Mouse (Mus musculus) forebrain, embryonic 14.5 days (tissue): ENCODE data around the gene Mamstr. TPM values are rescaled to one million over a fixed set of nuclear protein-coding genes. Genes with fewer than 3 reads are reported as not detected.
A peak's percentile ranks its signal among the peaks of the same experiment; 100 is the strongest.

Experiments used
- ATAC-seq: fragments of 200-750 bp; cut with Nextera tagmentation; 2 replicates; pipeline ENCODE4 v1.8.0; 2017; ENCODE audit warnings: mild to moderate bottlenecking, moderate library complexity
- DNase-seq: peaks from one replicate; pipeline ENCODE4 v3.0.0-alpha.2; 2015; ENCODE audit warnings: low spot score
- H3K27ac ChIP-seq: fragments of 300-500 bp; sonication (generic); 2 replicates; pipeline ENCODE4 v1.5.1; 2014; ENCODE audit warnings: low read depth, mild to moderate bottlenecking, control low read depth, low read length, moderate library complexity
- H3K27me3 ChIP-seq: fragments of 300-500 bp; sonication (generic); replicated peaks from 2 replicates; pipeline ENCODE4 v1.6.1; 2014; ENCODE audit warnings: low read length, control low read depth, mixed read lengths; ENCODE audit not compliant: control insufficient read depth, insufficient read depth
- H3K36me3 ChIP-seq: fragments of 300-500 bp; sonication (generic); 2 replicates; pipeline ENCODE4 v1.6.1; 2014; ENCODE audit warnings: low read length, control low read depth; ENCODE audit not compliant: control insufficient read depth, insufficient read depth
- H3K4me1 ChIP-seq: fragments of 300-500 bp; sonication (generic); 2 replicates; pipeline ENCODE4 v1.6.1; 2014; ENCODE audit warnings: antibody characterized with exemption, low read length, control low read depth; ENCODE audit not compliant: control insufficient read depth, insufficient read depth
- H3K4me2 ChIP-seq: fragments of 300-500 bp; sonication (generic); 2 replicates; pipeline ENCODE4 v1.6.1; 2014; ENCODE audit warnings: mild to moderate bottlenecking, control low read depth, low read length
- H3K4me3 ChIP-seq: fragments of 300-500 bp; sonication (generic); 2 replicates; pipeline ENCODE4 v1.5.1; 2014; ENCODE audit warnings: low read depth, low read length, control low read depth
- H3K9ac ChIP-seq: fragments of 300-500 bp; sonication (generic); 2 replicates; pipeline ENCODE4 v1.6.1; 2014; ENCODE audit warnings: mild to moderate bottlenecking, low read length, control low read depth, moderate library complexity
- H3K9me3 ChIP-seq: fragments of 300-500 bp; sonication (generic); replicated peaks from 2 replicates; pipeline ENCODE4 v1.6.1; 2016; ENCODE audit warnings: low read length, control low read depth, mixed read lengths; ENCODE audit not compliant: control insufficient read depth
- WGBS: fragments of 180-500 bp; shearing (Covaris S2); extraction: QIAGEN DNeasy Blood & Tissue Kit; methylation state at CpG from one replicate; pipeline ENCODE4 v1.1.7; 2014; 5-methylcytosine and 5-hydroxymethylcytosine counted together
- polyA plus RNA-seq: library from polyadenylated mRNA; unstranded; fragments of >200 nt; fragmentation: Nextera tagmentation; extraction: Ambion mirVana; gene quantifications from 2 replicates; pipeline ENCODE4 v1.2.1, GENCODE M21; 2014

Gene Mamstr
- polyA plus RNA-seq, 1 experiment from 2014 or later: 1.3 TPM

- H3K4me2 ChIP-seq: no peak overlapping the region
- no peaks in the 10 kb centered on the region; the same call in 1 of the 2 replicates for H3K36me3 ChIP-seq
- DNase-seq: no peak
- no peak overlapping the region for H3K27ac ChIP-seq
- WGBS: 89% methylated on average over 11 of the region's 11 CpGs
- no peaks in the 10 kb centered on the region for H3K4me1 ChIP-seq
- no peak for ATAC-seq
- H3K9ac ChIP-seq: no peak overlapping the region
- H3K4me3 ChIP-seq: no peak overlapping the region
- H3K27me3 ChIP-seq: no peaks in the 10 kb centered on the region
- no peaks in the 10 kb centered on the region for H3K9me3 ChIP-seq
These were observed 4.7 kb upstream of the Mamstr start for GRCm38 (mm10) chr7:45634946-45635681.

GRCm38 (mm10) chr7:45635711-45636688 lies 3.8 kb upstream of the Mamstr start:
- Histone ChIP-seq H3K9ac (no peak overlapping the region), H3K4me2 (no peak overlapping the region), H3K4me3 (no peak overlapping the region), H3K27ac (no peak overlapping the region), H3K9me3 (no peaks in the 10 kb centered on the region), H3K27me3 (no peaks in the 10 kb centered on the region), H3K4me1 (no peaks in the 10 kb centered on the region), H3K36me3 (no peaks in the 10 kb centered on the region; the same call in 1 of the 2 replicates)
- WGBS: 84% methylated on average over 15 of the region's 15 CpGs
- ATAC-seq (no peak), DNase-seq (no peak)

- Histone ChIP-seq H3K9me3 (no peaks in the 10 kb centered on the region), H3K36me3 (no peaks in the 10 kb centered on the region; the same call in 1 of the 2 replicates), H3K4me3 (no peak overlapping the region), H3K27me3 (no peaks in the 10 kb centered on the region), H3K4me2 (no peak overlapping the region; the same call in 1 of the 2 replicates), H3K9ac (no peak overlapping the region), H3K4me1 (peaks cover 6% of the 10 kb centered on the region), H3K27ac (no peak overlapping the region)
- DNase-seq (no peak), ATAC-seq (no peak)
- WGBS: 94% methylated on average over 6 of the region's 6 CpGs
These were observed 2.1 kb upstream of the Mamstr start for GRCm38 (mm10) chr7:45637710-45638109.

- H3K4me1 ChIP-seq: peaks cover 11% of the 10 kb centered on the region
- no peak overlapping the region for H3K27ac ChIP-seq
- H3K27me3 ChIP-seq: no peaks in the 10 kb centered on the region
- 18% methylated on average over 29 of the region's 29 CpGs for WGBS
- H3K9ac ChIP-seq: peak overlapping the region; percentile 38; the same call in 1 of the 2 replicates
- peak; percentile 100 for DNase-seq
- H3K9me3 ChIP-seq: no peaks in the 10 kb centered on the region
- peak overlapping the region; percentile 19 for H3K4me3 ChIP-seq
- H3K4me2 ChIP-seq: peak overlapping the region; percentile 48
- H3K36me3 ChIP-seq: no peaks in the 10 kb centered on the region; the same call in 1 of the 2 replicates
- peak; percentile 89 for ATAC-seq
These were observed 965 bp upstream of the Mamstr start for GRCm38 (mm10) chr7:45638623-45639401.

- 78% methylated on average over 19 of the region's 19 CpGs for WGBS
- no peaks in the 10 kb centered on the region for H3K9me3 ChIP-seq
- ATAC-seq (no peak), DNase-seq (no peak)
- no peaks in the 10 kb centered on the region; the same call in 1 of the 2 replicates for H3K36me3 ChIP-seq
- H3K4me3 ChIP-seq: no peak overlapping the region
- peaks cover 11% of the 10 kb centered on the region for H3K4me1 ChIP-seq
- H3K9ac ChIP-seq: no peak overlapping the region
- H3K27ac ChIP-seq: no peak overlapping the region
- no peak overlapping the region for H3K4me2 ChIP-seq
- no peaks in the 10 kb centered on the region for H3K27me3 ChIP-seq
These were observed 597 bp downstream of the Mamstr start for GRCm38 (mm10) chr7:45640191-45640957.

GRCm38 (mm10) chr7:45641391-45642040 lies 1.7 kb downstream of the Mamstr start:
- no peak overlapping the region for H3K27ac ChIP-seq
- no peaks in the 10 kb centered on the region for H3K27me3 ChIP-seq
- no peaks in the 10 kb centered on the region for H3K9me3 ChIP-seq
- H3K4me1 ChIP-seq: peaks cover 11% of the 10 kb centered on the region
- DNase-seq: peak; percentile 42
- no peak overlapping the region for H3K9ac ChIP-seq
- no peak overlapping the region for H3K4me3 ChIP-seq
- no peaks in the 10 kb centered on the region; the same call in 1 of the 2 replicates for H3K36me3 ChIP-seq
- WGBS: 63% methylated on average over 17 of the region's 17 CpGs
- H3K4me2 ChIP-seq: no peak overlapping the region
- no peak for ATAC-seq

GRCm38 (mm10) chr7:45642083-45642482 lies 2.3 kb downstream of the Mamstr start:
- Histone ChIP-seq H3K4me1 (peaks cover 11% of the 10 kb centered on the region), H3K27ac (no peak overlapping the region), H3K36me3 (no peaks in the 10 kb centered on the region), H3K27me3 (no peaks in the 10 kb centered on the region), H3K4me3 (no peak overlapping the region), H3K4me2 (peak overlapping the region; percentile 86), H3K9me3 (no peaks in the 10 kb centered on the region), H3K9ac (no peak overlapping the region)
- no peak for DNase-seq
- 84% methylated on average over 5 of the region's 5 CpGs for WGBS
- no peak for ATAC-seq
